Mouse (Mus musculus): ENCODE measurements around the gene Veph1. TPM values are rescaled to one million over a fixed set of nuclear protein-coding genes. Genes with fewer than 3 reads are reported as not detected.

Veph1 gene
- polyA plus RNA-seq, 1 experiment, result not detected

- WGBS, result 92% methylated on average over 16 of the region's 16 CpGs
- TF ChIP-seq CTCF (IDR thresholded peaks at IDR 0.05; ENCODE audit: extremely low read depth, insufficient read length, insufficient replicate concordance, low read depth, low read length), result no peak
- no peak for TF ChIP-seq POLR2A (IDR thresholded peaks at IDR 0.05; ENCODE audit: low read depth, low read length)
- Histone ChIP-seq H3K36me3 (ENCODE audit: control insufficient read depth, insufficient read depth, low read length) (no peaks in the 10 kb centered on the region), H3K27ac (ENCODE audit: insufficient read depth, low read depth, low read length) (no peak overlapping the region), H3K27me3 (ENCODE audit: control insufficient read depth, insufficient read depth, low read length) (no peaks in the 10 kb centered on the region), H3K4me3 (ENCODE audit: low read depth, low read length) (no peak overlapping the region), H3K4me1 (ENCODE audit: control insufficient read depth, insufficient read depth, insufficient read length, low read length) (no peaks in the 10 kb centered on the region)
Observed at GRCm38 (mm10) chr3:66056912-66057311, 239.7 kb downstream of the Veph1 start.

- WGBS, result 90% methylated on average over 7 of the region's 7 CpGs
- H3K36me3 ChIP-seq (ENCODE audit: control insufficient read depth, insufficient read depth, low read length), result no peaks in the 10 kb centered on the region
- no peaks in the 10 kb centered on the region for H3K4me1 ChIP-seq (ENCODE audit: control insufficient read depth, insufficient read depth, insufficient read length, low read length)
- no peak overlapping the region for H3K27ac ChIP-seq (ENCODE audit: insufficient read depth, low read depth, low read length)
- H3K27me3 ChIP-seq (ENCODE audit: control insufficient read depth, insufficient read depth, low read length), result no peaks in the 10 kb centered on the region
- no peak for TF ChIP-seq CTCF (IDR thresholded peaks at IDR 0.05; ENCODE audit: extremely low read depth, insufficient read length, insufficient replicate concordance, low read depth, low read length)
- no peak for TF ChIP-seq POLR2A (IDR thresholded peaks at IDR 0.05; ENCODE audit: low read depth, low read length)
- no peak overlapping the region for H3K4me3 ChIP-seq (ENCODE audit: low read depth, low read length)
Observed at GRCm38 (mm10) chr3:66055652-66056051, 241.0 kb downstream of the Veph1 start.

- H3K27me3 ChIP-seq (ENCODE audit: control insufficient read depth, insufficient read depth, low read length), result no peaks in the 10 kb centered on the region
- TF ChIP-seq POLR2A (IDR thresholded peaks at IDR 0.05; ENCODE audit: low read depth, low read length) (no peak), CTCF (IDR thresholded peaks at IDR 0.05; ENCODE audit: extremely low read depth, insufficient read length, insufficient replicate concordance, low read depth, low read length) (no peak)
- no peak overlapping the region for H3K4me3 ChIP-seq (ENCODE audit: low read depth, low read length)
- no peaks in the 10 kb centered on the region for H3K36me3 ChIP-seq (ENCODE audit: control insufficient read depth, insufficient read depth, low read length)
- no peak overlapping the region for H3K27ac ChIP-seq (ENCODE audit: insufficient read depth, low read depth, low read length)
- H3K4me1 ChIP-seq (ENCODE audit: control insufficient read depth, insufficient read depth, insufficient read length, low read length), result no peaks in the 10 kb centered on the region
- WGBS, result 68% methylated on average over 10 of the region's 10 CpGs
Observed at GRCm38 (mm10) chr3:66050092-66050886, 246.3 kb downstream of the Veph1 start.

- H3K27me3 ChIP-seq (ENCODE audit: control insufficient read depth, insufficient read depth, low read length), result no peaks in the 10 kb centered on the region
- H3K4me3 ChIP-seq (ENCODE audit: low read depth, low read length), result no peak overlapping the region
- no peak overlapping the region for H3K27ac ChIP-seq (ENCODE audit: insufficient read depth, low read depth, low read length)
- TF ChIP-seq POLR2A (IDR thresholded peaks at IDR 0.05; ENCODE audit: low read depth, low read length), result no peak
- no peak for TF ChIP-seq CTCF (IDR thresholded peaks at IDR 0.05; ENCODE audit: extremely low read depth, insufficient read length, insufficient replicate concordance, low read depth, low read length)
- no peaks in the 10 kb centered on the region for H3K4me1 ChIP-seq (ENCODE audit: control insufficient read depth, insufficient read depth, insufficient read length, low read length)
- 59% methylated on average over 5 of the region's 5 CpGs for WGBS
- H3K36me3 ChIP-seq (ENCODE audit: control insufficient read depth, insufficient read depth, low read length), result no peaks in the 10 kb centered on the region
Observed at GRCm38 (mm10) chr3:66040857-66041494, 255.7 kb downstream of the Veph1 start.

- WGBS, result 74% methylated on average over 5 of the region's 5 CpGs
- no peak overlapping the region for H3K27ac ChIP-seq (ENCODE audit: insufficient read depth, low read depth, low read length)
- H3K27me3 ChIP-seq (ENCODE audit: control insufficient read depth, insufficient read depth, low read length), result no peaks in the 10 kb centered on the region
- H3K4me3 ChIP-seq (ENCODE audit: low read depth, low read length), result no peak overlapping the region
- H3K36me3 ChIP-seq (ENCODE audit: control insufficient read depth, insufficient read depth, low read length), result no peaks in the 10 kb centered on the region
- TF ChIP-seq POLR2A (IDR thresholded peaks at IDR 0.05; ENCODE audit: low read depth, low read length), result no peak
- no peaks in the 10 kb centered on the region for H3K4me1 ChIP-seq (ENCODE audit: control insufficient read depth, insufficient read depth, insufficient read length, low read length)
Observed at GRCm38 (mm10) chr3:66035226-66035625, 261.4 kb downstream of the Veph1 start.

GRCm38 (mm10) chr3:66033346-66033745 is 263.3 kb downstream of the Veph1 start:
- Histone ChIP-seq H3K27me3 (ENCODE audit: control insufficient read depth, insufficient read depth, low read length) (no peaks in the 10 kb centered on the region), H3K36me3 (ENCODE audit: control insufficient read depth, insufficient read depth, low read length) (no peaks in the 10 kb centered on the region), H3K4me1 (ENCODE audit: control insufficient read depth, insufficient read depth, insufficient read length, low read length) (no peaks in the 10 kb centered on the region), H3K4me3 (ENCODE audit: low read depth, low read length) (no peak overlapping the region), H3K27ac (ENCODE audit: insufficient read depth, low read depth, low read length) (no peak overlapping the region)
- WGBS, result 43% methylated on average over 2 of the region's 2 CpGs
- no peak for TF ChIP-seq CTCF (IDR thresholded peaks at IDR 0.05; ENCODE audit: extremely low read depth, insufficient read length, insufficient replicate concordance, low read depth, low read length)
- TF ChIP-seq POLR2A (IDR thresholded peaks at IDR 0.05; ENCODE audit: low read depth, low read length), result no peak

- 83% methylated on average over 3 of the region's 3 CpGs for WGBS
- no peak overlapping the region for H3K4me3 ChIP-seq (ENCODE audit: low read depth, low read length)
- no peaks in the 10 kb centered on the region for H3K27me3 ChIP-seq (ENCODE audit: control insufficient read depth, insufficient read depth, low read length)
- TF ChIP-seq POLR2A (IDR thresholded peaks at IDR 0.05; ENCODE audit: low read depth, low read length), result no peak
- no peak for TF ChIP-seq CTCF (IDR thresholded peaks at IDR 0.05; ENCODE audit: extremely low read depth, insufficient read length, insufficient replicate concordance, low read depth, low read length)
- no peaks in the 10 kb centered on the region for H3K4me1 ChIP-seq (ENCODE audit: control insufficient read depth, insufficient read depth, insufficient read length, low read length)
- no peaks in the 10 kb centered on the region for H3K36me3 ChIP-seq (ENCODE audit: control insufficient read depth, insufficient read depth, low read length)
- H3K27ac ChIP-seq (ENCODE audit: insufficient read depth, low read depth, low read length), result no peak overlapping the region
Observed at GRCm38 (mm10) chr3:66025454-66025853, 271.2 kb downstream of the Veph1 start.
